In genomic region chr10:111155065-111155464, GRCm38 (mm10) we compare ENCODE assay signal across 28 mouse cellular contexts. TPM values are rescaled to one million over a fixed set of nuclear protein-coding genes. Genes with fewer than 3 reads are reported as not detected.
DNase-seq lines count a peak whose midpoint lies in the region; ATAC-seq and TF ChIP-seq lines count a peak whose summit lies in the region.
"Had no signal": no experiment of that assay in that cellular context is flagged by ENCODE, and none has a peak within 500 bp of the region (broad histone marks: within the 10 kb centered on the region; RNA-seq: fewer than 3 reads in every experiment).

No protein-coding gene starts in this region.

- no peaks in the 10 kb centered on the region for H3K4me1 ChIP-seq in intestine, embryonic 14.5 days (replicated peaks; ENCODE audit: control insufficient read depth, insufficient read depth, low read length)
- no peaks in the 10 kb centered on the region for H3K4me1 ChIP-seq in intestine, postnatal 0 days (replicated peaks; ENCODE audit: control insufficient read depth, insufficient read depth, low read length)
- no peaks in the 10 kb centered on the region for H3K4me1 ChIP-seq in forebrain, embryonic 16.5 days (replicated peaks; ENCODE audit: control insufficient read depth, insufficient read depth, low read length)
- H3K4me1 ChIP-seq: embryonic facial prominence, embryonic 10.5 days; embryonic facial prominence, embryonic 13.5 days; forebrain, embryonic 12.5 days; hindbrain, embryonic 12.5 days; hindbrain, embryonic 15.5 days had no signal

- H3K27ac ChIP-seq in intestine, embryonic 14.5 days (ENCODE audit: low read depth) = no peak overlapping the region
- H3K27ac ChIP-seq in intestine, postnatal 0 days (ENCODE audit: low read depth, low read length) = no peak overlapping the region
- H3K27ac ChIP-seq in forebrain, embryonic 16.5 days (ENCODE audit: low read length) = no peak overlapping the region
- H3K27ac ChIP-seq: embryonic facial prominence, embryonic 10.5 days; embryonic facial prominence, embryonic 13.5 days; forebrain, embryonic 12.5 days; heart, adult 2 months; heart, embryonic 10.5 days; heart, embryonic 13.5 days; hindbrain, embryonic 12.5 days; hindbrain, embryonic 15.5 days had no signal

- no peaks in the 10 kb centered on the region for H3K27me3 ChIP-seq in intestine, embryonic 14.5 days (replicated peaks; ENCODE audit: control insufficient read depth, insufficient read depth, low read length)
- H3K27me3 ChIP-seq in intestine, postnatal 0 days (replicated peaks; ENCODE audit: control insufficient read depth, insufficient read depth, low read length) = no peaks in the 10 kb centered on the region
- H3K27me3 ChIP-seq in forebrain, embryonic 16.5 days (replicated peaks; ENCODE audit: control insufficient read depth, insufficient read depth, low read length) = no peaks in the 10 kb centered on the region
- H3K27me3 ChIP-seq: embryonic facial prominence, embryonic 13.5 days; forebrain, embryonic 12.5 days; heart, embryonic 13.5 days; hindbrain, embryonic 12.5 days; hindbrain, embryonic 15.5 days had no signal

- H3K9me3 ChIP-seq in intestine, embryonic 14.5 days (ENCODE audit: control insufficient read depth, low read length) = no peaks in the 10 kb centered on the region
- no peaks in the 10 kb centered on the region for H3K9me3 ChIP-seq in intestine, postnatal 0 days (ENCODE audit: control insufficient read depth)
- H3K9me3 ChIP-seq in forebrain, embryonic 16.5 days (ENCODE audit: control insufficient read depth, low read length) = peaks cover 3% of the 10 kb centered on the region; the same call in 1 of the 2 replicates
- H3K9me3 ChIP-seq: embryonic facial prominence, embryonic 10.5 days; embryonic facial prominence, embryonic 13.5 days; forebrain, embryonic 12.5 days; heart, embryonic 10.5 days; heart, embryonic 13.5 days; hindbrain, embryonic 12.5 days; hindbrain, embryonic 15.5 days had no signal

- no peak for TF ChIP-seq CTCF in intestine, postnatal 0 days (IDR thresholded peaks at IDR 0.05; ENCODE audit: low read depth)

- peak; percentile 41 for DNase-seq in intestine, embryonic 14.5 days (ENCODE audit: low spot score)
- DNase-seq in A20 (ENCODE audit: low read depth, low spot score) = peak; percentile 72
- peak; percentile 11 for DNase-seq in induced T-regulatory cell, adult 2 months (ENCODE audit: low read depth)
- DNase-seq in right cerebral cortex, postnatal 10 days (ENCODE audit: low spot score in 2 of 2) = no peak
- DNase-seq: adrenal gland, adult 8-10 months; adrenal gland, postnatal 25 days; B cell, adult 2 months; cerebellum, adult 11-12 months; cerebellum, adult 8-10 months; cerebellum, postnatal 10 days; cerebellum, postnatal 36 days; embryo, embryonic 11 days; gastrocnemius, postnatal 36 days; heart, adult 2 months; heart, postnatal 14 days; heart, postnatal 4 days; kidney, adult 18-20 months had no signal

- no peak overlapping the region for H3K9ac ChIP-seq in intestine, embryonic 14.5 days (ENCODE audit: low read length)
- H3K9ac ChIP-seq in intestine, postnatal 0 days (ENCODE audit: low read depth, low read length) = no peak overlapping the region
- no peak overlapping the region for H3K9ac ChIP-seq in forebrain, embryonic 16.5 days (replicated peaks; ENCODE audit: low read depth, low read length)
- H3K9ac ChIP-seq: embryonic facial prominence, embryonic 13.5 days; forebrain, embryonic 12.5 days; heart, embryonic 13.5 days; hindbrain, embryonic 12.5 days; hindbrain, embryonic 15.5 days had no signal

- no peak for ATAC-seq in intestine, embryonic 14.5 days (replicated peaks; ENCODE audit: low FRiP score, low TSS enrichment, low read depth)
- ATAC-seq in intestine, postnatal 0 days = no peak
- no peak for ATAC-seq in forebrain, embryonic 16.5 days
- ATAC-seq: activated CD4-positive, CD25-positive, alpha-beta regulatory T cell, adult 4 months had no signal

- 96% methylated on average over 3 of the region's 3 CpGs for WGBS in intestine, embryonic 14.5 days
- 85% methylated on average over 3 of the region's 3 CpGs for WGBS in intestine, postnatal 0 days
- WGBS in forebrain, embryonic 16.5 days = 100% methylated on average over 3 of the region's 3 CpGs

- no peaks in the 10 kb centered on the region for H3K36me3 ChIP-seq in intestine, embryonic 14.5 days (ENCODE audit: control insufficient read depth, insufficient read depth, low read length)
- H3K36me3 ChIP-seq in intestine, postnatal 0 days (ENCODE audit: control insufficient read depth, insufficient read depth) = no peaks in the 10 kb centered on the region
- no peaks in the 10 kb centered on the region for H3K36me3 ChIP-seq in forebrain, embryonic 16.5 days (ENCODE audit: control insufficient read depth, insufficient read depth)
- H3K36me3 ChIP-seq: embryonic facial prominence, embryonic 10.5 days; embryonic facial prominence, embryonic 13.5 days; forebrain, embryonic 12.5 days; heart, embryonic 10.5 days; heart, embryonic 13.5 days; hindbrain, embryonic 12.5 days; hindbrain, embryonic 15.5 days had no signal

- H3K4me2 ChIP-seq in intestine, embryonic 14.5 days (ENCODE audit: low read length) = no peak overlapping the region
- no peak overlapping the region for H3K4me2 ChIP-seq in intestine, postnatal 0 days (replicated peaks; ENCODE audit: low read depth)
- no peak overlapping the region for H3K4me2 ChIP-seq in forebrain, embryonic 16.5 days (ENCODE audit: low read length)
- H3K4me2 ChIP-seq: embryonic facial prominence, embryonic 13.5 days; forebrain, embryonic 12.5 days; heart, embryonic 13.5 days; hindbrain, embryonic 12.5 days; hindbrain, embryonic 15.5 days had no signal

- H3K4me3 ChIP-seq in intestine, embryonic 14.5 days (ENCODE audit: low read depth, low read length) = no peak overlapping the region
- H3K4me3 ChIP-seq in intestine, postnatal 0 days (ENCODE audit: low read depth, low read length) = no peak overlapping the region
- H3K4me3 ChIP-seq in forebrain, embryonic 16.5 days (replicated peaks; ENCODE audit: low read length) = no peak overlapping the region
- H3K4me3 ChIP-seq: embryonic facial prominence, embryonic 10.5 days; embryonic facial prominence, embryonic 13.5 days; erythroblast, embryonic 14.5 days; forebrain, embryonic 12.5 days; heart, adult 2 months; heart, embryonic 10.5 days; heart, embryonic 13.5 days; hindbrain, embryonic 12.5 days; hindbrain, embryonic 15.5 days had no signal

RNA-seq across cellular contexts. Expression of gene Osbpl8, which starts 9.5 kb away (rescaled TPM):
- 6.2 and 6.7 TPM in 2 replicates for polyA plus RNA-seq in intestine, embryonic 14.5 days (2014; fragmentation: Nextera tagmentation; extraction: Ambion mirVana)
- 2.8 and 3.3 TPM in 2 replicates for polyA plus RNA-seq in intestine, postnatal 0 days (2015; fragmentation: Nextera tagmentation; extraction: Ambion mirVana)
- 23.7 and 23.8 TPM in 2 replicates for polyA plus RNA-seq in forebrain, embryonic 16.5 days (2015; fragmentation: Nextera tagmentation; extraction: Ambion mirVana)

Comparison
In these comparisons a context has a peak if more than half of its experiments do, and no peak if none do; other contexts are left out.
1. DNase-seq: peak in intestine, embryonic 14.5 days (single experiment), A20 (single experiment) and induced T-regulatory cell, adult 2 months (single experiment); none in right cerebral cortex, postnatal 10 days (0 of 2).